Mouse (Mus musculus): Measurements from ENCODE around the gene Olfr531.

GRCm38 (mm10) chr7:140376231-140376630, 26.5 kb downstream of the Olfr531 start, which contains the start of gene Olfr530:
- TF ChIP-seq CTCF (IDR thresholded peaks at IDR 0.05; ENCODE audit: control insufficient read depth, insufficient read depth, insufficient replicate concordance, low read depth, low read length) (no peak), POLR2A (IDR thresholded peaks at IDR 0.05; ENCODE audit: control insufficient read depth, low read depth, low read length) (no peak)
